Mouse (Mus musculus): ENCODE data around the gene Nanog.
"Not testable (repeated sequence)": the region's sequence is repeated elsewhere in the genome, so short reads cannot be mapped to it uniquely, and the experiment has no call there.

Nanog gene

GRCm38 (mm10) chr6:122707036-122707800, at the start of gene Nanog:
Gene Nanog, plus strand, starts transcription at chr6:122707489.
- no peak for DNase-seq (ENCODE audit: low read depth, low spot score)

GRCm38 (mm10) chr6:122657630-122658029, 49.7 kb upstream of the Nanog start:
- DNase-seq (ENCODE audit: low read depth, low spot score): peak; percentile 37

- no peak for DNase-seq (ENCODE audit: low read depth, low spot score)
These were observed 47.7 kb upstream of the Nanog start for GRCm38 (mm10) chr6:122659567-122659966.

- peak; percentile 10 for DNase-seq (ENCODE audit: low read depth, low spot score)
These were observed 46.5 kb upstream of the Nanog start for GRCm38 (mm10) chr6:122660601-122661379.

GRCm38 (mm10) chr6:122662551-122663264, 44.6 kb upstream of the Nanog start:
- DNase-seq (ENCODE audit: low read depth, low spot score): no peak

- no peak for DNase-seq (ENCODE audit: low read depth, low spot score)
These were observed 43.6 kb upstream of the Nanog start for GRCm38 (mm10) chr6:122663596-122664206.

GRCm38 (mm10) chr6:122665866-122666265, 41.4 kb upstream of the Nanog start:
- DNase-seq (ENCODE audit: low read depth, low spot score): no peak

- DNase-seq (ENCODE audit: low read depth, low spot score): no peak
These were observed 39.6 kb upstream of the Nanog start for GRCm38 (mm10) chr6:122667715-122668114.

- no peak for DNase-seq (ENCODE audit: low read depth, low spot score)
These were observed 38.5 kb upstream of the Nanog start for GRCm38 (mm10) chr6:122668823-122669222.

- DNase-seq (ENCODE audit: low read depth, low spot score): peak; percentile 78
These were observed 37.7 kb upstream of the Nanog start for GRCm38 (mm10) chr6:122669406-122670200.

- DNase-seq (ENCODE audit: low read depth, low spot score): no peak
These were observed 37.1 kb upstream of the Nanog start for GRCm38 (mm10) chr6:122670201-122670551.

- DNase-seq (ENCODE audit: low read depth, low spot score): no peak
These were observed 36.4 kb upstream of the Nanog start for GRCm38 (mm10) chr6:122670841-122671240.

- DNase-seq (ENCODE audit: low read depth, low spot score): no peak
These were observed 34.5 kb upstream of the Nanog start for GRCm38 (mm10) chr6:122672746-122673145.

- DNase-seq (ENCODE audit: low read depth, low spot score): no peak
These were observed 24.6 kb upstream of the Nanog start for GRCm38 (mm10) chr6:122682646-122683045.

GRCm38 (mm10) chr6:122686709-122687108, 20.6 kb upstream of the Nanog start:
- no peak for DNase-seq (ENCODE audit: low read depth, low spot score)

- no peak for DNase-seq (ENCODE audit: low read depth, low spot score)
These were observed 17.8 kb upstream of the Nanog start for GRCm38 (mm10) chr6:122689411-122690055.

GRCm38 (mm10) chr6:122690082-122690481, 17.2 kb upstream of the Nanog start:
- DNase-seq (ENCODE audit: low read depth, low spot score): no peak

GRCm38 (mm10) chr6:122695398-122695797, 11.9 kb upstream of the Nanog start:
- DNase-seq (ENCODE audit: low read depth, low spot score): no peak

GRCm38 (mm10) chr6:122699628-122700027, 7.7 kb upstream of the Nanog start:
- DNase-seq (ENCODE audit: low read depth, low spot score): not testable (repeated sequence)

- no peak for DNase-seq (ENCODE audit: low read depth, low spot score)
These were observed 5.5 kb upstream of the Nanog start for GRCm38 (mm10) chr6:122701816-122702215.

Data from skeletal muscle tissue, adult 2 months (tissue).